Mouse (Mus musculus): ENCODE results near the gene Doc2g. TPM values are rescaled to one million over a fixed set of nuclear protein-coding genes. Genes with fewer than 3 reads are reported as not detected.

Gene Doc2g
- polyA plus RNA-seq, 1 experiment from 2014 or later, result 8.1 TPM

Other genes starting within 250 kb of the Doc2g start
- 50.3 and 59.6 TPM in 2 replicates for gene Kmt5b, start 235.9 kb upstream of the Doc2g start, polyA plus RNA-seq (2015; fragmentation: Nextera tagmentation; extraction: Ambion mirVana)
- gene Chka, start 151.5 kb upstream of the Doc2g start, polyA plus RNA-seq (2015; fragmentation: Nextera tagmentation; extraction: Ambion mirVana), result 56.1 and 61.8 TPM in 2 replicates
- gene Tcirg1, start 96.2 kb upstream of the Doc2g start, polyA plus RNA-seq (2015; fragmentation: Nextera tagmentation; extraction: Ambion mirVana), result 12.5 and 12.6 TPM in 2 replicates
- gene Ndufs8, start 90.5 kb upstream of the Doc2g start, polyA plus RNA-seq (2015; fragmentation: Nextera tagmentation; extraction: Ambion mirVana), result 229 and 245 TPM in 2 replicates
- gene Aldh3b1, start 73.5 kb upstream of the Doc2g start, polyA plus RNA-seq (2015; fragmentation: Nextera tagmentation; extraction: Ambion mirVana), result 1.8 and 2.0 TPM in 2 replicates
- gene Unc93b1, start 68.1 kb upstream of the Doc2g start, polyA plus RNA-seq (2015; fragmentation: Nextera tagmentation; extraction: Ambion mirVana), result 9.7 and 9.9 TPM in 2 replicates
- gene Aldh3b3, start 44.7 kb upstream of the Doc2g start, polyA plus RNA-seq (2015; fragmentation: Nextera tagmentation; extraction: Ambion mirVana), result not detected in 2 replicates
- 0.60 and 0.82 TPM in 2 replicates for gene Aldh3b2, start 31.0 kb upstream of the Doc2g start, polyA plus RNA-seq (2015; fragmentation: Nextera tagmentation; extraction: Ambion mirVana)
- 1.0 and 1.8 TPM in 2 replicates for gene Acy3, start 16.7 kb upstream of the Doc2g start, polyA plus RNA-seq (2015; fragmentation: Nextera tagmentation; extraction: Ambion mirVana)
- not detected in 2 replicates for gene Tbx10, start 10.6 kb upstream of the Doc2g start, polyA plus RNA-seq (2015; fragmentation: Nextera tagmentation; extraction: Ambion mirVana)
- 24.5 and 28.8 TPM in 2 replicates for gene Nudt8, start 2.7 kb upstream of the Doc2g start, polyA plus RNA-seq (2015; fragmentation: Nextera tagmentation; extraction: Ambion mirVana)
- 6.4 and 6.6 TPM in 2 replicates for gene Gm49405, start 2.7 kb upstream of the Doc2g start, polyA plus RNA-seq (2015; fragmentation: Nextera tagmentation; extraction: Ambion mirVana)
- 234 and 247 TPM in 2 replicates for gene Ndufv1, start 9.5 kb downstream of the Doc2g start, polyA plus RNA-seq (2015; fragmentation: Nextera tagmentation; extraction: Ambion mirVana)
- gene Gstp1, start 34.7 kb downstream of the Doc2g start, polyA plus RNA-seq (2015; fragmentation: Nextera tagmentation; extraction: Ambion mirVana), result 534 and 577 TPM in 2 replicates
- gene Gstp2, start 42.7 kb downstream of the Doc2g start, polyA plus RNA-seq (2015; fragmentation: Nextera tagmentation; extraction: Ambion mirVana), result 1.3 and 5.2 TPM in 2 replicates
- gene Gstp3, start 56.3 kb downstream of the Doc2g start, polyA plus RNA-seq (2015; fragmentation: Nextera tagmentation; extraction: Ambion mirVana), result not detected in 2 replicates
- 0.44 TPM in 1 of 2 replicates, not detected in the other for gene Cabp2, start 78.3 kb downstream of the Doc2g start, polyA plus RNA-seq (2015; fragmentation: Nextera tagmentation; extraction: Ambion mirVana)
- gene Cdk2ap2, start 93.9 kb downstream of the Doc2g start, polyA plus RNA-seq (2015; fragmentation: Nextera tagmentation; extraction: Ambion mirVana), result 83.1 and 83.2 TPM in 2 replicates
- gene Pitpnm1, start 96.7 kb downstream of the Doc2g start, polyA plus RNA-seq (2015; fragmentation: Nextera tagmentation; extraction: Ambion mirVana), result 105 and 113 TPM in 2 replicates
- gene Aip, start 122.5 kb downstream of the Doc2g start, polyA plus RNA-seq (2015; fragmentation: Nextera tagmentation; extraction: Ambion mirVana), result 92.9 and 102 TPM in 2 replicates
- 0.09 TPM in 1 of 2 replicates, not detected in the other for gene Gpr152, start 136.5 kb downstream of the Doc2g start, polyA plus RNA-seq (2015; fragmentation: Nextera tagmentation; extraction: Ambion mirVana)
- gene Cabp4, start 140.7 kb downstream of the Doc2g start, polyA plus RNA-seq (2015; fragmentation: Nextera tagmentation; extraction: Ambion mirVana), result 0.24 and 0.48 TPM in 2 replicates
- 102 and 119 TPM in 2 replicates for gene Coro1b, start 145.3 kb downstream of the Doc2g start, polyA plus RNA-seq (2015; fragmentation: Nextera tagmentation; extraction: Ambion mirVana)
- 0.28 TPM in 1 of 2 replicates, not detected in the other for gene Ptprcap, start 150.3 kb downstream of the Doc2g start, polyA plus RNA-seq (2015; fragmentation: Nextera tagmentation; extraction: Ambion mirVana)
- 52.7 and 58.0 TPM in 2 replicates for gene Rps6kb2, start 160.0 kb downstream of the Doc2g start, polyA plus RNA-seq (2015; fragmentation: Nextera tagmentation; extraction: Ambion mirVana)
- 5.2 and 6.7 TPM in 2 replicates for gene Carns1, start 172.2 kb downstream of the Doc2g start, polyA plus RNA-seq (2015; fragmentation: Nextera tagmentation; extraction: Ambion mirVana)
- gene Tbc1d10c, start 188.0 kb downstream of the Doc2g start, polyA plus RNA-seq (2015; fragmentation: Nextera tagmentation; extraction: Ambion mirVana), result 0.58 and 0.67 TPM in 2 replicates
- gene Ppp1ca, start 188.8 kb downstream of the Doc2g start, polyA plus RNA-seq (2015; fragmentation: Nextera tagmentation; extraction: Ambion mirVana), result 520 and 542 TPM in 2 replicates
- 24.1 and 25.0 TPM in 2 replicates for gene Rad9a, start 198.3 kb downstream of the Doc2g start, polyA plus RNA-seq (2015; fragmentation: Nextera tagmentation; extraction: Ambion mirVana)
- 0.40 and 0.68 TPM in 2 replicates for gene Clcf1, start 210.9 kb downstream of the Doc2g start, polyA plus RNA-seq (2015; fragmentation: Nextera tagmentation; extraction: Ambion mirVana)
- not detected in 2 replicates for gene AC109138.7, start 211.0 kb downstream of the Doc2g start, polyA plus RNA-seq (2015; fragmentation: Nextera tagmentation; extraction: Ambion mirVana)
- gene Pold4, start 228.6 kb downstream of the Doc2g start, polyA plus RNA-seq (2015; fragmentation: Nextera tagmentation; extraction: Ambion mirVana), result 18.5 and 19.2 TPM in 2 replicates

Data from midbrain, embryonic 16.5 days (tissue).